Mouse (Mus musculus): ENCODE measurements at regions not wholly inside any gene's neighbourhood (a gene's known extent, or its start where the extent isn't known, plus 50 kb on each side); places are given as distances from the start of the nearest gene placed in this dataset.
"Not testable (repeated sequence)": the region's sequence is repeated elsewhere in the genome, so short reads cannot be mapped to it uniquely, and the experiment has no call there.

- Histone ChIP-seq H3K9me3 (replicated peaks) (peaks cover 25% of the 10 kb centered on the region), H3K36me3 (peaks cover 23% of the 10 kb centered on the region), H3K4me3 (peak overlapping the region; percentile 50)
- WGBS: 2% methylated on average over 13 of the region's 48 CpGs
- not testable (repeated sequence) for H3K4me1 ChIP-seq; H3K27me3 ChIP-seq (ENCODE audit: low read depth, poor library complexity, severe bottlenecking); H3K27ac ChIP-seq (replicated peaks)
- peak; percentile 79 for DNase-seq (ENCODE audit: low spot score)
Measured at GRCm38 (mm10) chr10:81996742-81997536, 51.0 kb upstream of the Zfp873 start.
